Mouse (Mus musculus): ENCODE data around the gene Eif3g.

GRCm38 (mm10) chr9:20895382-20895781, 3.0 kb downstream of the Eif3g start:
- TF ChIP-seq GATA2 (IDR thresholded peaks at IDR 0.05; ENCODE audit: borderline replicate concordance, low read depth, low read length) = no peak
- TF ChIP-seq POLR2AphosphoS5 (IDR thresholded peaks at IDR 0.05; ENCODE audit: insufficient replicate concordance, low read depth, low read length) = no peak

All from G1E (cell line).